Mouse (Mus musculus): ENCODE measurements around the gene Ptprb.

Gene Ptprb

DNA sequence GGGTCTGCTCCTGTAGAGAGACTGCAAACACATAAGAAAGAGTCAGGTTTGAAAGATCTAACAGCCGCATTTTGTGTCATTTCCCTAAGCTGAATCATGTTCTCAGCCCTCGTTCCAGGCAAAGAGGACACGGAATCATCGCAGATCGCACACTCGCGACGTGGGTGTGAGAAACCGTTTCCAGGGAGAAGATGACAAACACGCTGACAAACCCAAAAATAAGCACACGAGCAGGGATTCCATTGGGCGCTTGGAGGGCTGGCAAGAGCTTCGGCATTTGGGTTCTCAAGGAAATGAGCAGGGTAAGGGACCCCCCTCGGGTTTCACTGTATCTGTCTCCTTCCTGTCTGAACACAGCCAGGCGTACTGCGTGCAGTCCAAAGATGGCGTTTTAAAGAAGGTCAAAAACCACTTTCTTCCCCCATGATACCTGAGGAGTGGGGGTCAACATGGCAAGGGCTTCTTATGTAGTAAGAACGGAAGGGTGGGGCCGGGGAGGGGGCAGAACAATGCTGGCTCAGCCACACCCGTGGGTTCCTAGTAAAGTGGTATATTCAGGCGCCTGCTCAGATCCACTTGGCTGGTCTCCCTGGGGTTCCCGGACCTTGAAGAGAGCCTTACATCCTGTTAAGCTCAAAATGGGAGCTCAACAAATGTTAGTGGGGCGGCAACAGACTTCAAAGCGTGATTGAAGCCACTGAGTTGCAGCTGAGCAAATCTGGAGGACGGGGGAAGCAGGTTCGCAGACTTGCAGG lies 152.9 kb downstream of the Ptprb start:
- no peak for DNase-seq

DNA sequence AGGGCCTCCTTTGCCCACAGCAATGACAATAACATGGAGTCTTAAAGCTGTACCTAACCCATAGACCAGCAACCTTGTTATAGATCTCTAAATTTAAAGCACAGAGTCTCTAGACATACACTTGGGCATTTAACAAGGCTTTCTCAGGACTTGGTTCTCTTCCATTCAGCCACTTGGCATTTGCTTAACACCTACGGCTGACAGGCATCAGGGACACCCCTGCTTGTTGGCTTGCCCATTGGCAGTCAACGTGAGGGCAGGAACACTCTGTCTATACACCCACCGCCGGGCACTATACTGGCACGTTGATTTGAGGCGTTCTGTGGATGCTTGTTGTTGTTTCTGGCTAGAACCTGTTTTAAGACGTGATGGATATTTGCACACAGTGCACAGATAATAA lies 157.1 kb downstream of the Ptprb start:
- no peak for DNase-seq

DNA sequence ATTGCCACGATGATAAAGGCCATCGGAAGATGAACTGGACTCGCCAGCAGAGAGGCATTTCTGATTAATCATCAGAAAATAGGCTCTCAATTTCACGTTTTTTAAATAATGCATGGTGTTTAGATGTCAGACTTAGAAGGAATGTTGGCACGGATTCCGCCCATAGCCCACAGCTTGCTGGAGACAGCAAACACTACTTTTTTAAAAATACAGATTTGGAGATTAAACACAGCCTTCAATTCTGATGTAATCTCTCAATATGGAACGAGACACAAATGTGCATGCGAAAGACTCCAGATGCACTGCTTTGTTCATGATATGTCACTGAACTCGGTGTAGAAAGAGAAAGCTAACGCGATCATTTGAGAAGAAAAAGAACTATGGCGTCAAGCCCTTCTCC lies 160.1 kb downstream of the Ptprb start:
- no peak for DNase-seq
